Mouse (Mus musculus): ENCODE data around the gene Hoxb7.

GRCm38 (mm10) chr11:96279421-96280233, 6.8 kb upstream of the Hoxb7 start:
- TF ChIP-seq CTCF (IDR thresholded peaks at IDR 0.05; ENCODE audit: low read depth, low read length): no peak
- no peak for TF ChIP-seq EP300 (IDR thresholded peaks at IDR 0.05; ENCODE audit: insufficient read depth, low read depth, low read length)
- no peak for TF ChIP-seq POLR2A (IDR thresholded peaks at IDR 0.05; ENCODE audit: insufficient read depth, low read length)

Measured in ES-Bruce4 (cell line).